Mouse (Mus musculus): ENCODE measurements around the gene Prpf39. TPM values are rescaled to one million over a fixed set of nuclear protein-coding genes. Genes with fewer than 3 reads are reported as not detected.
A peak's percentile ranks its signal among the peaks of the same experiment; 100 is the strongest.

Prpf39 gene
- 68.1 and 71.7 TPM in 2 replicates for polyA plus RNA-seq (2015; fragmentation: Nextera tagmentation; extraction: Ambion mirVana)

GRCm38 (mm10) chr12:65036190-65036870 lies at the start of gene Prpf39:
Gene Prpf39, plus strand, starts transcription at chr12:65036333.
- Histone ChIP-seq H3K4me3 (peak within 1 kb of the TSS; percentile 92), H3K4me2 (replicated peaks) (peak within 1 kb of the TSS; percentile 78), H3K27me3 (no peaks in the 10 kb centered on the region), H3K36me3 (0 out of 2 replicates have a peak, but pooled peaks cover 4% of the 10 kb centered on the region), H3K9ac (peak within 1 kb of the TSS; percentile 94), H3K4me1 (peaks cover 19% of the 10 kb centered on the region), H3K27ac (peak within 1 kb of the TSS; percentile 88), H3K9me3 (no peaks in the 10 kb centered on the region)
- under 1% methylated on average over 60 of the region's 65 CpGs for WGBS
- ATAC-seq (ENCODE audit: low FRiP score, low read depth), result peak; percentile 95

GRCm38 (mm10) chr12:65007725-65008124 lies 28.4 kb upstream of the Prpf39 start:
- Histone ChIP-seq H3K27ac (no peak overlapping the region), H3K9me3 (no peaks in the 10 kb centered on the region), H3K27me3 (no peaks in the 10 kb centered on the region), H3K9ac (no peak overlapping the region), H3K4me3 (no peak overlapping the region), H3K4me2 (replicated peaks) (no peak overlapping the region), H3K36me3 (peaks cover 70% of the 10 kb centered on the region), H3K4me1 (no peaks in the 10 kb centered on the region)
- ATAC-seq (ENCODE audit: low FRiP score, low read depth), result no peak
- 89% methylated on average over 3 of the region's 3 CpGs for WGBS

- H3K9ac ChIP-seq, result no peak overlapping the region
- ATAC-seq (ENCODE audit: low FRiP score, low read depth), result no peak
- H3K9me3 ChIP-seq, result no peaks in the 10 kb centered on the region
- peaks cover 6% of the 10 kb centered on the region; the same call in 1 of the 2 replicates for H3K36me3 ChIP-seq
- no peak overlapping the region for H3K4me2 ChIP-seq (replicated peaks)
- H3K27me3 ChIP-seq, result no peaks in the 10 kb centered on the region
- no peaks in the 10 kb centered on the region for H3K4me1 ChIP-seq
- 96% methylated on average over 6 of the region's 6 CpGs for WGBS
- no peak overlapping the region for H3K27ac ChIP-seq
- H3K4me3 ChIP-seq, result no peak overlapping the region
Observed at GRCm38 (mm10) chr12:65022842-65023241, 13.3 kb upstream of the Prpf39 start.

GRCm38 (mm10) chr12:65035839-65036189 lies 319 bp upstream of the Prpf39 start:
- Histone ChIP-seq H3K4me1 (peaks cover 19% of the 10 kb centered on the region), H3K9ac (peak overlapping the region; percentile 94; the same call in 1 of the 2 replicates), H3K27ac (peak overlapping the region; percentile 88; the same call in 1 of the 2 replicates), H3K36me3 (0 out of 2 replicates have a peak, but pooled peaks cover 4% of the 10 kb centered on the region), H3K9me3 (no peaks in the 10 kb centered on the region), H3K27me3 (no peaks in the 10 kb centered on the region), H3K4me2 (replicated peaks) (peak overlapping the region; percentile 78), H3K4me3 (peak overlapping the region; percentile 92)
- no peak for ATAC-seq (ENCODE audit: low FRiP score, low read depth)
- 47% methylated on average over 8 of the region's 8 CpGs for WGBS

- no peak; the same call in 1 of the 2 replicates for ATAC-seq (ENCODE audit: low FRiP score, low read depth)
- Histone ChIP-seq H3K9ac (peak overlapping the region; percentile 94), H3K27me3 (no peaks in the 10 kb centered on the region), H3K9me3 (no peaks in the 10 kb centered on the region), H3K4me3 (peak overlapping the region; percentile 92), H3K4me1 (peaks cover 19% of the 10 kb centered on the region), H3K27ac (no peak overlapping the region), H3K36me3 (0 out of 2 replicates have a peak, but pooled peaks cover 4% of the 10 kb centered on the region), H3K4me2 (replicated peaks) (peak overlapping the region; percentile 78)
- WGBS, result 16% methylated on average over 18 of the region's 18 CpGs
Observed at GRCm38 (mm10) chr12:65036892-65037545, 886 bp downstream of the Prpf39 start.

- peak overlapping the region; percentile 92 for H3K4me3 ChIP-seq
Observed at GRCm38 (mm10) chr12:65037546-65037937, 1.4 kb downstream of the Prpf39 start.

GRCm38 (mm10) chr12:65048799-65049198 lies 12.7 kb downstream of the Prpf39 start:
- H3K36me3 ChIP-seq, result peaks cover 42% of the 10 kb centered on the region
- no peak for ATAC-seq (ENCODE audit: low FRiP score, low read depth)
- H3K4me1 ChIP-seq, result no peaks in the 10 kb centered on the region

More at GRCm38 (mm10) chr12:65037546-65037937, 1.4 kb downstream of the Prpf39 start:
- Histone ChIP-seq H3K9ac (peak overlapping the region; percentile 45; the same call in 1 of the 2 replicates), H3K9me3 (no peaks in the 10 kb centered on the region), H3K36me3 (peaks cover 7% of the 10 kb centered on the region; the same call in 1 of the 2 replicates), H3K4me2 (replicated peaks) (peak overlapping the region; percentile 78), H3K4me1 (peaks cover 19% of the 10 kb centered on the region), H3K27ac (no peak overlapping the region), H3K27me3 (no peaks in the 10 kb centered on the region)
- ATAC-seq (ENCODE audit: low FRiP score, low read depth), result no peak
- WGBS, result 12% methylated on average over 4 of the region's 4 CpGs

GRCm38 (mm10) chr12:65058203-65058602 lies 22.1 kb downstream of the Prpf39 start:
- Histone ChIP-seq H3K27ac (no peak overlapping the region), H3K9ac (no peak overlapping the region), H3K9me3 (no peaks in the 10 kb centered on the region), H3K4me3 (no peak overlapping the region), H3K4me1 (no peaks in the 10 kb centered on the region), H3K4me2 (replicated peaks) (no peak overlapping the region), H3K27me3 (no peaks in the 10 kb centered on the region), H3K36me3 (peaks cover 69% of the 10 kb centered on the region)
- no peak for ATAC-seq (ENCODE audit: low FRiP score, low read depth)
- 74% methylated on average over 2 of the region's 2 CpGs for WGBS

More at GRCm38 (mm10) chr12:65048799-65049198, 12.7 kb downstream of the Prpf39 start:
- no peak overlapping the region for H3K4me2 ChIP-seq (replicated peaks)
- H3K9ac ChIP-seq, result no peak overlapping the region
- no peaks in the 10 kb centered on the region for H3K27me3 ChIP-seq
- no peak overlapping the region for H3K27ac ChIP-seq
- H3K4me3 ChIP-seq, result no peak overlapping the region
- H3K9me3 ChIP-seq, result no peaks in the 10 kb centered on the region

- H3K9me3 ChIP-seq, result no peaks in the 10 kb centered on the region
- H3K36me3 ChIP-seq, result peaks cover 72% of the 10 kb centered on the region
- no peak overlapping the region for H3K9ac ChIP-seq
- no peak overlapping the region for H3K27ac ChIP-seq
- H3K4me2 ChIP-seq (replicated peaks), result no peak overlapping the region
- H3K4me1 ChIP-seq, result no peaks in the 10 kb centered on the region
- no peak overlapping the region for H3K4me3 ChIP-seq
- no peak for ATAC-seq (ENCODE audit: low FRiP score, low read depth)
- H3K27me3 ChIP-seq, result no peaks in the 10 kb centered on the region
Observed at GRCm38 (mm10) chr12:65061082-65061481, 24.9 kb downstream of the Prpf39 start.

- WGBS, result 64% methylated on average over 2 of the region's 2 CpGs
- H3K36me3 ChIP-seq, result peaks cover 76% of the 10 kb centered on the region
- no peak overlapping the region for H3K4me3 ChIP-seq
- H3K4me2 ChIP-seq (replicated peaks), result no peak overlapping the region
- no peak overlapping the region for H3K9ac ChIP-seq
- no peak overlapping the region for H3K27ac ChIP-seq
- H3K4me1 ChIP-seq, result no peaks in the 10 kb centered on the region
- H3K9me3 ChIP-seq, result no peaks in the 10 kb centered on the region
- ATAC-seq (ENCODE audit: low FRiP score, low read depth), result no peak
- H3K27me3 ChIP-seq, result no peaks in the 10 kb centered on the region
Observed at GRCm38 (mm10) chr12:65065241-65065640, 29.1 kb downstream of the Prpf39 start.

- no peaks in the 10 kb centered on the region for H3K4me1 ChIP-seq
- H3K9me3 ChIP-seq, result no peaks in the 10 kb centered on the region
- H3K9ac ChIP-seq, result no peak overlapping the region
- no peak overlapping the region for H3K4me3 ChIP-seq
- no peak for ATAC-seq (ENCODE audit: low FRiP score, low read depth)
- H3K27ac ChIP-seq, result no peak overlapping the region
- no peak overlapping the region for H3K4me2 ChIP-seq (replicated peaks)
- peaks cover 67% of the 10 kb centered on the region for H3K36me3 ChIP-seq
- WGBS, result 85% methylated on average over 3 of the region's 3 CpGs
- no peaks in the 10 kb centered on the region for H3K27me3 ChIP-seq
Observed at GRCm38 (mm10) chr12:65066234-65066633, 30.1 kb downstream of the Prpf39 start.

GRCm38 (mm10) chr12:65068409-65068808 lies 32.3 kb downstream of the Prpf39 start:
- 69% methylated on average over 4 of the region's 4 CpGs for WGBS
- no peaks in the 10 kb centered on the region for H3K9me3 ChIP-seq
- no peak for ATAC-seq (ENCODE audit: low FRiP score, low read depth)
- H3K27ac ChIP-seq, result no peak overlapping the region
- no peak overlapping the region for H3K4me3 ChIP-seq
- H3K9ac ChIP-seq, result no peak overlapping the region
- H3K4me1 ChIP-seq, result peaks cover 7% of the 10 kb centered on the region; the same call in 1 of the 2 replicates
- H3K36me3 ChIP-seq, result peaks cover 57% of the 10 kb centered on the region
- H3K4me2 ChIP-seq (replicated peaks), result no peak overlapping the region
- no peaks in the 10 kb centered on the region for H3K27me3 ChIP-seq

All from limb, embryonic 13.5 days (tissue).